Mouse (Mus musculus): ENCODE data around the gene Olfr543. TPM values are rescaled to one million over a fixed set of nuclear protein-coding genes. Genes with fewer than 3 reads are reported as not detected.

The Olfr543 gene
- polyA plus RNA-seq, 1 experiment from 2014 or later: 0.22 TPM

DNA sequence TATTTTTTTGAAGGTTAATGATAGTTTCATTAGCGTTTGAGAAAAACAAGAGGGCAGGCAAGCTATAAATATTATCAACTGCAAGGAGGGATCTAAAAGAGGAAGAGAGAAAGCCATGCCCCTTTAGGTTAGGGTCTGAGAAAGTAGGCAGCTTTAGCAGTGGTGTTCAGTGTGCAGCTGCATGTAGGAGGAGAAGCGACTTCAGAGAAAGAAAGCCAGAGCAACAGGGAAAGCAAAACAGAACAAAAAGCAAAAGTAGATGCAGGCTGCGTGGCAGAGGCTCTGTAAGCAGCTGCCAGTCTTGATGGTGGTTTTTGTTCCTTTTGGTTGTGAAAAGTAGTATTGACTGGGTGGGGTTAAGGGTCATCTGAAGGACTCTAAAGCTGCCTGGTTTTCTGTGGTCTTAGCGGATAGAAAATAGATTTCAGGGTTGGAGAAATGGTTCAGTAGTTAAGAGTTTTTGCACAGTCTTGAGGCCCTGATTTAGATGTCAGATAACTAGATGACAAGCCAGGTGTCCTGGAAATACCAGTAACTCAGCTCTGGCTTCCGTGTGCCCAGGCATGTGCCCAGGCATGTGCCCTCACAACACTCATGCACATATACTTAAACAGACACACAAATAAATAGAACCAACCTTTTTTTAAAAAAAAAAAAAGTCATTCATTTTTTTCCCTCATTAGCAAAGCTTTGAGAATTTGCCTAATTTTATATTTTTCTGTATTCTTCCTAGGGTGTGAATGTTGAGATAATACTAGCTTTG lies 22.7 kb downstream of the Olfr543 start:
- no peak for ATAC-seq (ENCODE audit: insufficient number of reproducible peaks, insufficient read depth, low FRiP score, low read depth)
- no peak overlapping the region for H3K4me2 ChIP-seq (replicated peaks; ENCODE audit: low read depth, low read length)
- H3K36me3 ChIP-seq (ENCODE audit: control insufficient read depth, insufficient read depth, low read length): peaks cover 76% of the 10 kb centered on the region
- no peaks in the 10 kb centered on the region for H3K4me1 ChIP-seq (ENCODE audit: control insufficient read depth, insufficient read depth, low read length)
- H3K27me3 ChIP-seq (ENCODE audit: control insufficient read depth, insufficient read depth, low read length): no peaks in the 10 kb centered on the region
- no peak overlapping the region for H3K27ac ChIP-seq (ENCODE audit: low read length)
- no peak overlapping the region for H3K4me3 ChIP-seq (ENCODE audit: low read depth, low read length)
- H3K9me3 ChIP-seq (ENCODE audit: control insufficient read depth, low read depth, low read length): no peaks in the 10 kb centered on the region
- WGBS: 87% methylated on average over 5 of the region's 5 CpGs
- no peak overlapping the region for H3K9ac ChIP-seq (replicated peaks; ENCODE audit: low read depth, low read length)

DNA sequence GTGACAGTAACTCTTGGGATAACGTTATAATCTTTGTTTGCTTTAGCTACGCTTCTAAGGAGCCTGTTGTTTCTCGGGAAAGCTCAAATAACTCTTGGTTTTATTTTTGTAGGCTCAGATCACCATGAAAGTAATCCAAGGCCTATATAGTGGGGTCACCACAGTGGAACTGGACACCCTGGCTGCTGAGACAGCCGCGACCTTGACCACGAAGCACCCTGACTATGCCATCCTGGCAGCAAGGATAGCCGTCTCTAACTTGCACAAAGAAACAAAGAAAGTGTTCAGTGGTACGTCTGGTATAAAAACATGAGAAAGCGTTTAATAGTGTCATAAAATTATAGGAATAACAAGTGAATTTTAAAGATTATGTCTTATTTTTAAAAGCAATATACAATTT lies 35.0 kb downstream of the Olfr543 start:
- Histone ChIP-seq H3K4me1 (ENCODE audit: control insufficient read depth, insufficient read depth, low read length) (0 out of 2 replicates have a peak, but pooled peaks cover 11% of the 10 kb centered on the region), H3K4me2 (replicated peaks; ENCODE audit: low read depth, low read length) (no peak overlapping the region), H3K36me3 (ENCODE audit: control insufficient read depth, insufficient read depth, low read length) (peaks cover 55% of the 10 kb centered on the region), H3K4me3 (ENCODE audit: low read depth, low read length) (no peak overlapping the region), H3K27me3 (ENCODE audit: control insufficient read depth, insufficient read depth, low read length) (no peaks in the 10 kb centered on the region), H3K9me3 (ENCODE audit: control insufficient read depth, low read depth, low read length) (no peaks in the 10 kb centered on the region), H3K9ac (replicated peaks; ENCODE audit: low read depth, low read length) (no peak overlapping the region), H3K27ac (ENCODE audit: low read length) (no peak overlapping the region)
- WGBS: 93% methylated on average over 9 of the region's 9 CpGs
- ATAC-seq (ENCODE audit: insufficient number of reproducible peaks, insufficient read depth, low FRiP score, low read depth): no peak

DNA sequence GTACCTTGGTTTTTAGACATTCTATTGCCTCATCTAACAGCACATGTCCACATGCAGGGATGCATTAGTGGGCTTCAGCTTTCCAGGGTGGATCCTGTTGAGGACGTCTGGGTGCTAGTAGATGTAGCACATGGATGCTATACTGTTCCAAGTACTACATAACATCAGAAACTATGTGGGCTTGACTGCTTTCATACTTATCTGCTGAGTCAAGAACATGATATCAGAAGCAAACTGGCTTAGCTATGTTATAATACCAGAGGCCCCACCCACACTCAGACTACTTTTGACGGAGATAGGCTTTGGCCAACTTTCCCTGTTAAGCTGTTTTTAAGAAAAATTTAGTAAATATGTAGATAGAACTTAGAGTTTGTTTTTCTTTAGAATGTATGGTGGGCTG lies 37.2 kb downstream of the Olfr543 start:
- Histone ChIP-seq H3K4me2 (replicated peaks; ENCODE audit: low read depth, low read length) (no peak overlapping the region), H3K27me3 (ENCODE audit: control insufficient read depth, insufficient read depth, low read length) (no peaks in the 10 kb centered on the region), H3K27ac (ENCODE audit: low read length) (no peak overlapping the region), H3K9me3 (ENCODE audit: control insufficient read depth, low read depth, low read length) (no peaks in the 10 kb centered on the region), H3K4me1 (ENCODE audit: control insufficient read depth, insufficient read depth, low read length) (0 out of 2 replicates have a peak, but pooled peaks cover 11% of the 10 kb centered on the region), H3K4me3 (ENCODE audit: low read depth, low read length) (no peak overlapping the region), H3K9ac (replicated peaks; ENCODE audit: low read depth, low read length) (no peak overlapping the region), H3K36me3 (ENCODE audit: control insufficient read depth, insufficient read depth, low read length) (peaks cover 36% of the 10 kb centered on the region)
- WGBS: 81% methylated on average over 2 of the region's 2 CpGs
- ATAC-seq (ENCODE audit: insufficient number of reproducible peaks, insufficient read depth, low FRiP score, low read depth): no peak

DNA sequence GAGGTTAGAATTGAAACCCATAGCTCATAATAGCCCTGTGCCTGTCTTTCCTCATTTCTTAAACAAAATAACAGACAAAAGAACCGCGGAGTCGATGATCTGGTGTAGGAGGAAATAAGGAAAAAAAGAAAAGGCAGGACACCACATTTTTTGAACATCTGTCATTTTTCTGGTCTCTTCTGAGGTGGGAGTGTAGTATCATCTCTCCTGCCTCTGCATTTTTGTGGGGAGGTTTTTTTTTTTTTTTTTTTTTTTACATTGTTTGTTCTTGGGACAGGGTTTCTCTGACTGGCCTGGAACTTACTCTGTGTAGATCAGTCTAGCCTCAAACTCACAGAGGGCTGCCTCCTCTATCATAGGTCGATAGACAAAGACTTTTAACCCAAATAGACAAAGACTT lies 39.0 kb downstream of the Olfr543 start:
- Histone ChIP-seq H3K4me3 (ENCODE audit: low read depth, low read length) (peak overlapping the region; percentile 56), H3K4me1 (ENCODE audit: control insufficient read depth, insufficient read depth, low read length) (0 out of 2 replicates have a peak, but pooled peaks cover 11% of the 10 kb centered on the region), H3K4me2 (replicated peaks; ENCODE audit: low read depth, low read length) (peak overlapping the region; percentile 48), H3K27me3 (ENCODE audit: control insufficient read depth, insufficient read depth, low read length) (no peaks in the 10 kb centered on the region), H3K27ac (ENCODE audit: low read length) (no peak overlapping the region), H3K36me3 (ENCODE audit: control insufficient read depth, insufficient read depth, low read length) (peaks cover 24% of the 10 kb centered on the region), H3K9me3 (ENCODE audit: control insufficient read depth, low read depth, low read length) (no peaks in the 10 kb centered on the region), H3K9ac (replicated peaks; ENCODE audit: low read depth, low read length) (peak overlapping the region; percentile 67)
- 0% methylated on average over 4 of the region's 4 CpGs for WGBS
- no peak for ATAC-seq (ENCODE audit: insufficient number of reproducible peaks, insufficient read depth, low FRiP score, low read depth)

DNA sequence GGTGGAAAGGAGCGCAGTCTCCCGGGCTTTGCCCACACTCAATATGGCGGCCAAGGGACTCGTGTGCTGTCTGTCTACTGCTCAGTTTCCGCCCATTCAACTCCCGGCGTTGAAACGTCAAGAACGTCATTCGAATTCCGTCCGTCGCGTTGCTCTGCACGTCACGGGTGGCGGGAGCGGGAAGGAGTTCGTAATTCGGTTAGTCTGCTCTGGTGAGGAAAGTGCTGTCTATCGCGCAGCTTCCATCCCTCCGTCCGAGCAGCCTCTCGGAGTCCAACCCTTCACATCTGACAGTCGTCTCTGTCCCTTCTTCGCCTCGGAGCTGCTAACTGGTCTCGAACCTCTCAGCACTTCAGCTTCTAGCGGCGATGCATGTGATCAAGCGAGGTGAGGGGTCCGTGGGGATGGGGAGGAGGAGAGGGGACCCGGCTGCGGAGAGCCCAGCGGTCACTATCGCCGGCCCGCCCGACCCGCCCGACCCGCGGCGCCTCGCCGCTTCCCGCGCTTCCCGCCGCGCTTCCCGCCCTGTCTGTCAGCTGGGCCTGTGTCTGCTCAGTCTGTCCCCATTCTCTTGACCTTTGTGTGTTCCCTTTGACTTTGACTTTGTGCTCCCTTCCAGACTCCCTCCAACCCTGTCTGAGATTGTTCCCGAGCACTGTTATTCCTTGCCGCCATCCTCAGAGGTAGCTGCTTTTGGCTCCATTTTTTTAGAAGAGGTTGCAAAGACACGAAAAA lies 39.7 kb downstream of the Olfr543 start, which contains the start of gene Rrm1:
Gene Rrm1, plus strand, starts transcription at position 39 of the 735 bp plus-strand sequence.
- Histone ChIP-seq H3K27ac (ENCODE audit: low read length) (peak within 1 kb of the TSS; percentile 68), H3K4me2 (replicated peaks; ENCODE audit: low read depth, low read length) (peak within 1 kb of the TSS; percentile 48), H3K4me1 (ENCODE audit: control insufficient read depth, insufficient read depth, low read length) (0 out of 2 replicates have a peak, but pooled peaks cover 11% of the 10 kb centered on the region), H3K27me3 (ENCODE audit: control insufficient read depth, insufficient read depth, low read length) (no peaks in the 10 kb centered on the region), H3K4me3 (ENCODE audit: low read depth, low read length) (peak within 1 kb of the TSS; percentile 56), H3K9ac (replicated peaks; ENCODE audit: low read depth, low read length) (peak within 1 kb of the TSS; percentile 67), H3K36me3 (ENCODE audit: control insufficient read depth, insufficient read depth, low read length) (peaks cover 24% of the 10 kb centered on the region), H3K9me3 (ENCODE audit: control insufficient read depth, low read depth, low read length) (no peaks in the 10 kb centered on the region)
- WGBS: under 1% methylated on average over 54 of the region's 56 CpGs
- peak; percentile 98 for ATAC-seq (ENCODE audit: insufficient number of reproducible peaks, insufficient read depth, low FRiP score, low read depth)

DNA sequence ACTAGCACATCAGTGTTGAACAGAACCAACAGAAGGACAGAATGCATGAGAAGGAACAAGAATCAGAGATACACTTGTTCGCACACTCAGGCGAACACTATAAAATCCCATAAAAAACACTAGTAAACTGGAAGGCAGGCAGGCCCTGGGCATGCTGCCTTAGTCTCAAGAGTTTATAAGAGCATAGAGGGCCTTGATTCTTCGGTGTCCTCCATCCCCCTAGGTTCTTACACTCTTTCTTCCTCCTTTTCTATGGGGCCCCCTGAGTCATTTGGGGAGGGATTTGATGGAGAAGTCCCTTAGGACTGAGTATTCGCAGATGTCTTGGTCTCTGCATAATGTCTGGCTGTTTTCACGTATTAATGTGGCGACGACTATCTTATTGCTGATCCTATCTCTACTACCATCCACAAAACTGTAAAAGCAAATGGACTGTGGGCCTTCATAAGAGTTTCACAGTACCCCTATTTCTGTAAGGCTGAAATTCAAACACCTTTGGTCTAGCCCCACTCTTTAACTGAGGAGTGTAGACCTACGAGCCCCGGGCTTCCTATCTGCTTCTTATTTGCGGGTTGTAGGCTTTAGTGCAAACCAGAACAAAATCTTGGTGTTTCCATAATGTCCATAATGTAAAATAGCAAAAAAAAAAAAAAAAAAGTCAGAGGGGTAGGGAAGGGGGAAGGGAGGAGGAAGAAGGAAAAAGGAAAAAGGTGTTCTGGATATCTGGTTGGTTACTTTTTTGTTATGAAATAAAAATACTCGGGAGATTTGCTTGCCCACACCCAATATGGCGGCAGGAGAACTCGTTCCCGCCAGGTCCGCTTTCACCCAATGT lies 40.4 kb downstream of the Olfr543 start:
- peaks cover 16% of the 10 kb centered on the region for H3K36me3 ChIP-seq (ENCODE audit: control insufficient read depth, insufficient read depth, low read length)
- H3K9ac ChIP-seq (replicated peaks; ENCODE audit: low read depth, low read length): no peak overlapping the region
- 50% methylated on average over 15 of the region's 15 CpGs for WGBS
- no peaks in the 10 kb centered on the region for H3K27me3 ChIP-seq (ENCODE audit: control insufficient read depth, insufficient read depth, low read length)
- 0 out of 2 replicates have a peak overlapping the region, but pooled peaks have one; percentile 30 for H3K27ac ChIP-seq (ENCODE audit: low read length)
- H3K9me3 ChIP-seq (ENCODE audit: control insufficient read depth, low read depth, low read length): no peaks in the 10 kb centered on the region
- 0 out of 2 replicates have a peak, but pooled peaks cover 11% of the 10 kb centered on the region for H3K4me1 ChIP-seq (ENCODE audit: control insufficient read depth, insufficient read depth, low read length)
- ATAC-seq (ENCODE audit: insufficient number of reproducible peaks, insufficient read depth, low FRiP score, low read depth): no peak
- H3K4me2 ChIP-seq (replicated peaks; ENCODE audit: low read depth, low read length): peak overlapping the region; percentile 26
- peak overlapping the region; percentile 56 for H3K4me3 ChIP-seq (ENCODE audit: low read depth, low read length)

DNA sequence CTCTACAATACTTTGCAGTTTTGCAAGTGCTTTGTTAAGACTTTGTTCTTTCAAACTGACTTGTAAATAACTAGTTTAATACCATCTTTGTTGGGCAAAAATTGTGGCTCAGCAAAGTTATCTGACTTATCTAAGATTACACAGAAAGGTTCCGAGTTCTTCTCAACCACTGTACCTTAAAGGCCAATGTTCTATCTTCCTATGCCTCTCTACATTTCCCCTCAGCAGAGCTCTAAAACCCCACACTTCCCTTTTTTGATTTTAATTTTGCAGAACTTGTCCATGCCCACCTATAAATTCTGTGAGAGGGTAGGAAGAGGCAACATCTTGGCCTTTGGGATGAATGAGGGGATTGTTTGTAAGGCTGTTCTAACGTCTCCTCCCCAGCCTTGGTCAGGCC lies 47.1 kb downstream of the Olfr543 start:
- Histone ChIP-seq H3K4me1 (ENCODE audit: control insufficient read depth, insufficient read depth, low read length) (no peaks in the 10 kb centered on the region), H3K9ac (replicated peaks; ENCODE audit: low read depth, low read length) (no peak overlapping the region), H3K36me3 (ENCODE audit: control insufficient read depth, insufficient read depth, low read length) (no peaks in the 10 kb centered on the region), H3K9me3 (ENCODE audit: control insufficient read depth, low read depth, low read length) (no peaks in the 10 kb centered on the region), H3K4me2 (replicated peaks; ENCODE audit: low read depth, low read length) (no peak overlapping the region), H3K27me3 (ENCODE audit: control insufficient read depth, insufficient read depth, low read length) (no peaks in the 10 kb centered on the region), H3K27ac (ENCODE audit: low read length) (no peak overlapping the region), H3K4me3 (ENCODE audit: low read depth, low read length) (no peak overlapping the region)
- WGBS: 81% methylated on average over 2 of the region's 2 CpGs
- no peak for ATAC-seq (ENCODE audit: insufficient number of reproducible peaks, insufficient read depth, low FRiP score, low read depth)

Data from stomach, embryonic 14.5 days (tissue).